34 mouse cellular contexts compared by ENCODE assay signal in genomic region chr13:26719146-26719715, GRCm38 (mm10). TPM values are rescaled to one million over a fixed set of nuclear protein-coding genes. Genes with fewer than 3 reads are reported as not detected.
"Had no signal": no experiment of that assay in that cellular context is flagged by ENCODE, and none has a peak within 500 bp of the region (broad histone marks: within the 10 kb centered on the region; RNA-seq: fewer than 3 reads in every experiment).

No protein-coding gene starts in this region.

- H3K4me2 ChIP-seq: embryonic facial prominence, embryonic 12.5 days; embryonic facial prominence, embryonic 13.5 days; embryonic facial prominence, embryonic 15.5 days; forebrain, embryonic 12.5 days; forebrain, embryonic 13.5 days; forebrain, embryonic 15.5 days had no signal

- H3K27ac ChIP-seq: embryonic facial prominence, embryonic 10.5 days; embryonic facial prominence, embryonic 12.5 days; embryonic facial prominence, embryonic 13.5 days; embryonic facial prominence, embryonic 15.5 days; forebrain, embryonic 10.5 days; forebrain, embryonic 12.5 days; forebrain, embryonic 13.5 days; forebrain, embryonic 15.5 days; gastrocnemius, adult 2 months had no signal

- H3K9ac ChIP-seq: embryonic facial prominence, embryonic 12.5 days; embryonic facial prominence, embryonic 13.5 days; embryonic facial prominence, embryonic 15.5 days; forebrain, embryonic 12.5 days; forebrain, embryonic 13.5 days; forebrain, embryonic 15.5 days; forebrain, postnatal 0 days had no signal

- ATAC-seq: forebrain, embryonic 13.5 days; forebrain, embryonic 14.5 days; forebrain, embryonic 15.5 days; forebrain, embryonic 16.5 days; forebrain, postnatal 0 days had no signal

- DNase-seq: cerebellum, adult 18-20 months; cerebellum, adult 2 months; cerebellum, adult 8-10 months; cerebellum, adult 9-10 months; cerebellum, adult 9-11 months; cerebellum, postnatal 10 days; cerebellum, postnatal 14 days; cerebellum, postnatal 25 days; cerebellum, postnatal 36 days; embryo, embryonic 11 days; forebrain, postnatal 0 days; gastrocnemius, adult 2 months; gastrocnemius, postnatal 10 days; gastrocnemius, postnatal 14 days; gastrocnemius, postnatal 25 days; gastrocnemius, postnatal 36 days; heart, adult 11 months; heart, adult 18-20 months had no signal

- H3K4me1 ChIP-seq: embryonic facial prominence, embryonic 12.5 days; embryonic facial prominence, embryonic 15.5 days; forebrain, embryonic 12.5 days; forebrain, embryonic 13.5 days; forebrain, embryonic 15.5 days had no signal

- H3K27me3 ChIP-seq: embryonic facial prominence, embryonic 12.5 days; embryonic facial prominence, embryonic 13.5 days; embryonic facial prominence, embryonic 15.5 days; forebrain, embryonic 12.5 days; forebrain, embryonic 13.5 days; forebrain, embryonic 15.5 days had no signal

- H3K36me3 ChIP-seq: embryonic facial prominence, embryonic 10.5 days; embryonic facial prominence, embryonic 12.5 days; embryonic facial prominence, embryonic 13.5 days; embryonic facial prominence, embryonic 15.5 days; forebrain, embryonic 10.5 days; forebrain, embryonic 12.5 days; forebrain, embryonic 15.5 days had no signal

- H3K4me3 ChIP-seq: embryonic facial prominence, embryonic 10.5 days; embryonic facial prominence, embryonic 12.5 days; embryonic facial prominence, embryonic 13.5 days; embryonic facial prominence, embryonic 15.5 days; erythroblast, embryonic 14.5 days; forebrain, embryonic 10.5 days; forebrain, embryonic 12.5 days; forebrain, embryonic 13.5 days; forebrain, embryonic 15.5 days; gastrocnemius, adult 2 months had no signal

- H3K9me3 ChIP-seq: embryonic facial prominence, embryonic 10.5 days; embryonic facial prominence, embryonic 12.5 days; embryonic facial prominence, embryonic 13.5 days; embryonic facial prominence, embryonic 15.5 days; forebrain, embryonic 10.5 days; forebrain, embryonic 12.5 days; forebrain, embryonic 13.5 days; forebrain, embryonic 15.5 days had no signal

RNA-seq across cellular contexts. Expression of gene Hdgfl1, which starts 50.7 kb away (rescaled TPM):
- polyA plus RNA-seq: cerebellum, adult 2 months; cortical plate, adult 2 months; embryonic facial prominence, embryonic 10.5 days; embryonic facial prominence, embryonic 11.5 days; embryonic facial prominence, embryonic 12.5 days; embryonic facial prominence, embryonic 13.5 days; embryonic facial prominence, embryonic 14.5 days; embryonic facial prominence, embryonic 15.5 days; erythroblast, embryonic 14.5 days; forebrain, embryonic 10.5 days; forebrain, embryonic 11.5 days; forebrain, embryonic 12.5 days; forebrain, embryonic 13.5 days; forebrain, embryonic 14.5 days; forebrain, embryonic 15.5 days; forebrain, embryonic 16.5 days; forebrain, postnatal 0 days; frontal cortex, adult 2 months had no signal
